Mouse (Mus musculus) urinary bladder, postnatal 0 days (tissue): ENCODE data around the gene Cyp2c37. TPM values are rescaled to one million over a fixed set of nuclear protein-coding genes. Genes with fewer than 3 reads are reported as not detected.

Source experiments
- polyA plus RNA-seq: library from polyadenylated mRNA; unstranded; fragments of >200 nt; fragmentation: Nextera tagmentation; extraction: Ambion mirVana; gene quantifications from 2 replicates; pipeline ENCODE4 v1.2.1, GENCODE M21; 2015

Gene Cyp2c37
- polyA plus RNA-seq, result 0.11 TPM in 1 of 2 replicates, not detected in the other

GRCm38 (mm10) chr19:39992140-39992539, at the start of gene Cyp2c37:
Gene Cyp2c37 (plus strand): TSS chr19:39992424.

Other genes with a start within 250 kb of the Cyp2c37 start
- 0.13 TPM in 1 of 2 replicates, not detected in the other for gene Cyp2c40, start 179.6 kb upstream of the Cyp2c37 start, polyA plus RNA-seq
- gene Cyp2c69, start 105.6 kb upstream of the Cyp2c37 start, polyA plus RNA-seq, result 0.12 and 0.24 TPM in 2 replicates
- not detected in 2 replicates for gene Cyp2c54, start 81.4 kb downstream of the Cyp2c37 start, polyA plus RNA-seq
- gene Cyp2c50, start 97.3 kb downstream of the Cyp2c37 start, polyA plus RNA-seq, result not detected in 2 replicates
- gene Cyp2c70, start 194.9 kb downstream of the Cyp2c37 start, polyA plus RNA-seq, result not detected in 2 replicates